In the genomic region with DNA sequence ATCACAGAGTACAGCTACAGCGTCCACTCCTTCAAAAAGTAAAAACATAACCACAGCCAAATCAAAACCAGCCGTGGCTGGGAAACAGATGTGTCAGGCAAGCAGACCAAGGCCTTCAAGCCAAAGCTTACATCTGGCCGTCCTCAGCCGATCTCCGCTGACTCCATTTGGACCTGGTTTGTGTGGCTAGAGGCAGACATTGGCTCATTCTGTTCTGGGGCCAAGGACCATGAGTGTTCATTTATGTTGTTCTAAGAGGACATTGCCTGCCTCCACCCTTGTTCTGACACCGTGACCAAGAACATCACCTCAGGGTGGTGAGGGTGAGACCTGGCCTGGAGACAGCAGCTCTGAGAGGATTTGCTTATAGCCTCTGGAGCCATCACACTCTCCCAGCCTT, we compare ENCODE assay signal across 16 mouse cellular contexts.
A peak's percentile ranks its signal among the peaks of the same experiment; 100 is the strongest.
DNase-seq lines count a peak whose midpoint lies in the region; ATAC-seq and TF ChIP-seq lines count a peak whose summit lies in the region.
"Had no signal": no experiment of that assay in that cellular context is flagged by ENCODE, and none has a peak within 500 bp of the region (broad histone marks: within the 10 kb centered on the region; RNA-seq: fewer than 3 reads in every experiment).

No protein-coding gene starts in this region.

- H3K36me3 ChIP-seq in hindbrain, embryonic 10.5 days = no peaks in the 10 kb centered on the region
- H3K36me3 ChIP-seq in hindbrain, embryonic 11.5 days (ENCODE audit: control insufficient read depth, insufficient read depth, low read length) = no peaks in the 10 kb centered on the region
- no peaks in the 10 kb centered on the region for H3K36me3 ChIP-seq in embryonic facial prominence, embryonic 14.5 days (ENCODE audit: control insufficient read depth, insufficient read depth, low read length)
- no peaks in the 10 kb centered on the region for H3K36me3 ChIP-seq in limb, embryonic 14.5 days (ENCODE audit: control insufficient read depth, insufficient read depth, low read length)
- no peaks in the 10 kb centered on the region for H3K36me3 ChIP-seq in midbrain, embryonic 13.5 days
- H3K36me3 ChIP-seq: midbrain, embryonic 12.5 days had no signal

- no peak for TF ChIP-seq POLR2A in limb, embryonic 14.5 days (IDR thresholded peaks at IDR 0.05; ENCODE audit: borderline replicate concordance, extremely low read depth, insufficient read depth, insufficient read length)

- no peaks in the 10 kb centered on the region for H3K9me3 ChIP-seq in hindbrain, embryonic 10.5 days
- H3K9me3 ChIP-seq in hindbrain, embryonic 11.5 days (ENCODE audit: control insufficient read depth, low read length) = no peaks in the 10 kb centered on the region
- no peaks in the 10 kb centered on the region for H3K9me3 ChIP-seq in embryonic facial prominence, embryonic 14.5 days (ENCODE audit: control insufficient read depth, low read length)
- H3K9me3 ChIP-seq in limb, embryonic 14.5 days (ENCODE audit: control insufficient read depth, low read length) = no peaks in the 10 kb centered on the region
- H3K9me3 ChIP-seq in midbrain, embryonic 13.5 days = no peaks in the 10 kb centered on the region
- H3K9me3 ChIP-seq: midbrain, embryonic 12.5 days had no signal

- no peaks in the 10 kb centered on the region for H3K27me3 ChIP-seq in hindbrain, embryonic 10.5 days (ENCODE audit: insufficient read depth, poor library complexity, severe bottlenecking)
- H3K27me3 ChIP-seq in hindbrain, embryonic 11.5 days (ENCODE audit: control insufficient read depth, insufficient read depth, low read length) = no peaks in the 10 kb centered on the region
- no peaks in the 10 kb centered on the region for H3K27me3 ChIP-seq in embryonic facial prominence, embryonic 14.5 days (replicated peaks; ENCODE audit: control insufficient read depth, insufficient read depth, low read length)
- H3K27me3 ChIP-seq in limb, embryonic 14.5 days (ENCODE audit: control insufficient read depth, insufficient read depth, low read length) = no peaks in the 10 kb centered on the region
- no peaks in the 10 kb centered on the region for H3K27me3 ChIP-seq in midbrain, embryonic 13.5 days
- H3K27me3 ChIP-seq: midbrain, embryonic 12.5 days had no signal

- H3K4me1 ChIP-seq in hindbrain, embryonic 10.5 days (replicated peaks) = peaks cover 21% of the 10 kb centered on the region
- no peaks in the 10 kb centered on the region for H3K4me1 ChIP-seq in hindbrain, embryonic 11.5 days (replicated peaks; ENCODE audit: control insufficient read depth, insufficient read depth, low read length)
- H3K4me1 ChIP-seq in embryonic facial prominence, embryonic 14.5 days (ENCODE audit: control insufficient read depth, insufficient read depth, low read length) = peaks cover 5% of the 10 kb centered on the region; the same call in 1 of the 2 replicates
- peaks cover 3% of the 10 kb centered on the region; the same call in 1 of the 2 replicates for H3K4me1 ChIP-seq in limb, embryonic 14.5 days (ENCODE audit: control insufficient read depth, insufficient read depth, low read length)
- H3K4me1 ChIP-seq in midbrain, embryonic 13.5 days (replicated peaks) = peaks cover 6% of the 10 kb centered on the region; the same call in 1 of the 2 replicates

- H3K4me3 ChIP-seq in hindbrain, embryonic 10.5 days = no peak overlapping the region
- no peak overlapping the region for H3K4me3 ChIP-seq in hindbrain, embryonic 11.5 days (ENCODE audit: low read depth, low read length)
- no peak overlapping the region for H3K4me3 ChIP-seq in embryonic facial prominence, embryonic 14.5 days (ENCODE audit: low read depth, low read length)
- no peak overlapping the region for H3K4me3 ChIP-seq in limb, embryonic 14.5 days (replicated peaks; ENCODE audit: low read length)
- no peak overlapping the region for H3K4me3 ChIP-seq in midbrain, embryonic 13.5 days (replicated peaks)
- H3K4me3 ChIP-seq: erythroblast, embryonic 14.5 days; midbrain, embryonic 12.5 days had no signal

- no peak overlapping the region for H3K9ac ChIP-seq in hindbrain, embryonic 11.5 days (ENCODE audit: low read depth, low read length)
- H3K9ac ChIP-seq in embryonic facial prominence, embryonic 14.5 days (ENCODE audit: low read depth, low read length) = no peak overlapping the region
- H3K9ac ChIP-seq in limb, embryonic 14.5 days (ENCODE audit: low read depth, low read length, severe bottlenecking) = no peak overlapping the region
- H3K9ac ChIP-seq in midbrain, embryonic 13.5 days (replicated peaks) = no peak overlapping the region
- H3K9ac ChIP-seq: lung, embryonic 14.5 days; midbrain, embryonic 12.5 days had no signal

- 0 out of 2 replicates have a peak overlapping the region, but pooled peaks have one; percentile 23 for H3K27ac ChIP-seq in hindbrain, embryonic 10.5 days
- H3K27ac ChIP-seq in hindbrain, embryonic 11.5 days (ENCODE audit: low read depth, low read length) = no peak overlapping the region
- no peak overlapping the region for H3K27ac ChIP-seq in embryonic facial prominence, embryonic 14.5 days (replicated peaks; ENCODE audit: low read depth, low read length)
- no peak overlapping the region for H3K27ac ChIP-seq in limb, embryonic 14.5 days (replicated peaks; ENCODE audit: low read depth, low read length)
- no peak overlapping the region for H3K27ac ChIP-seq in midbrain, embryonic 13.5 days
- H3K27ac ChIP-seq: midbrain, embryonic 12.5 days had no signal

- no peak for ATAC-seq in hindbrain, embryonic 11.5 days (ENCODE audit: low FRiP score)
- ATAC-seq in embryonic facial prominence, embryonic 14.5 days (ENCODE audit: low read depth) = 0 out of 2 replicates have a peak, but pooled peaks have one; percentile 12
- 0 out of 2 replicates have a peak, but pooled peaks have one; percentile 47 for ATAC-seq in limb, embryonic 14.5 days (ENCODE audit: low FRiP score, low read depth)
- no peak for ATAC-seq in midbrain, embryonic 13.5 days

- intact Hi-C loops in left cerebral cortex, postnatal 10 days (cut with DNase I) = loop anchor here (10.0 kb wide), 1 partner anchor 109 kb away; a partner anchor contains a TSS

- no peak overlapping the region for H3K4me2 ChIP-seq in hindbrain, embryonic 11.5 days (replicated peaks; ENCODE audit: low read depth, low read length)
- no peak overlapping the region for H3K4me2 ChIP-seq in embryonic facial prominence, embryonic 14.5 days (ENCODE audit: low read depth, low read length)
- no peak overlapping the region for H3K4me2 ChIP-seq in limb, embryonic 14.5 days (replicated peaks; ENCODE audit: low read depth, low read length, severe bottlenecking)
- no peak overlapping the region for H3K4me2 ChIP-seq in midbrain, embryonic 13.5 days (replicated peaks)
- H3K4me2 ChIP-seq: lung, embryonic 14.5 days; midbrain, embryonic 12.5 days had no signal

- DNase-seq in hindbrain, embryonic 10.5 days (ENCODE audit: low spot score) = no peak
- no peak for DNase-seq in hindbrain, embryonic 11.5 days (ENCODE audit: low spot score)
- peak; percentile 69 for DNase-seq in embryonic facial prominence, embryonic 14.5 days (ENCODE audit: low spot score)
- DNase-seq in heart, adult 8-10 months (ENCODE audit: low spot score) = peak; percentile 70
- DNase-seq in limb, embryonic 14.5 days (ENCODE audit: low spot score) = peak; percentile 43
- no peak for DNase-seq in left cerebral cortex, postnatal 10 days (ENCODE audit: extremely low spot score in 1 of 2, low spot score in 2 of 2)
- no peak for DNase-seq in retina, postnatal 1 day
- DNase-seq: adrenal gland, postnatal 14 days; B cell, adult 2 months; cerebellum, postnatal 25 days; kidney, adult 18-20 months; lung, embryonic 14.5 days; thymus, adult 18-20 months had no signal

- WGBS in hindbrain, embryonic 10.5 days = 84% methylated on average over 6 of the region's 6 CpGs
- WGBS in hindbrain, embryonic 11.5 days = 86% methylated on average over 6 of the region's 6 CpGs
- WGBS in embryonic facial prominence, embryonic 14.5 days = 40% methylated on average over 6 of the region's 6 CpGs
- 41% methylated on average over 6 of the region's 6 CpGs for WGBS in limb, embryonic 14.5 days
- 94% methylated on average over 6 of the region's 6 CpGs for WGBS in midbrain, embryonic 13.5 days

Comparison
In these comparisons a context has a peak if more than half of its experiments do, and no peak if none do; other contexts are left out.
1. DNase-seq: peak in embryonic facial prominence, embryonic 14.5 days (single experiment), heart, adult 8-10 months (single experiment) and limb, embryonic 14.5 days (single experiment); none in hindbrain, embryonic 10.5 days (single experiment), hindbrain, embryonic 11.5 days (single experiment), left cerebral cortex, postnatal 10 days (0 of 2) and retina, postnatal 1 day (single experiment).
2. ATAC-seq: peak in embryonic facial prominence, embryonic 14.5 days (single experiment) and limb, embryonic 14.5 days (single experiment); none in hindbrain, embryonic 11.5 days (single experiment) and midbrain, embryonic 13.5 days (single experiment).